Mouse (Mus musculus): ENCODE data around the gene Acaa1a. TPM values are rescaled to one million over a fixed set of nuclear protein-coding genes. Genes with fewer than 3 reads are reported as not detected.

The Acaa1a gene
- polyA plus RNA-seq, 1 experiment: 20.7 TPM

- Histone ChIP-seq H3K36me3 (ENCODE audit: control insufficient read depth, insufficient read depth, low read length, poor library complexity, severe bottlenecking) (no peaks in the 10 kb centered on the region), H3K9me3 (replicated peaks; ENCODE audit: control insufficient read depth, insufficient read depth, low read length, poor library complexity, severe bottlenecking) (no peaks in the 10 kb centered on the region)
Measured at GRCm38 (mm10) chr9:119334324-119334723, 5.2 kb upstream of the Acaa1a start.

GRCm38 (mm10) chr9:119334834-119335233 lies 4.6 kb upstream of the Acaa1a start:
- H3K27ac ChIP-seq (ENCODE audit: insufficient read depth, low read length): no peak overlapping the region
- no peaks in the 10 kb centered on the region for H3K9me3 ChIP-seq (replicated peaks; ENCODE audit: control insufficient read depth, insufficient read depth, low read length, poor library complexity, severe bottlenecking)
- TF ChIP-seq CTCF (IDR thresholded peaks at IDR 0.05; ENCODE audit: low read depth, low read length) (no peak), POLR2A (IDR thresholded peaks at IDR 0.05; ENCODE audit: insufficient read depth, low read length) (no peak), EP300 (IDR thresholded peaks at IDR 0.05; ENCODE audit: insufficient read depth, low read depth, low read length) (no peak)
- H3K4me3 ChIP-seq (ENCODE audit: low read depth, low read length): no peak overlapping the region
- H3K4me1 ChIP-seq (ENCODE audit: control insufficient read depth, insufficient read depth, low read length): no peaks in the 10 kb centered on the region
- no peak overlapping the region for H3K9ac ChIP-seq (ENCODE audit: low read depth, poor library complexity, severe bottlenecking)
- no peaks in the 10 kb centered on the region for H3K27me3 ChIP-seq (ENCODE audit: control insufficient read depth, insufficient read depth, low read length, poor library complexity, severe bottlenecking)
- no peaks in the 10 kb centered on the region for H3K36me3 ChIP-seq (ENCODE audit: control insufficient read depth, insufficient read depth, low read length, poor library complexity, severe bottlenecking)

More at GRCm38 (mm10) chr9:119334324-119334723, 5.2 kb upstream of the Acaa1a start:
- Histone ChIP-seq H3K27ac (ENCODE audit: insufficient read depth, low read length) (no peak overlapping the region), H3K9ac (ENCODE audit: low read depth, poor library complexity, severe bottlenecking) (no peak overlapping the region), H3K4me1 (ENCODE audit: control insufficient read depth, insufficient read depth, low read length) (no peaks in the 10 kb centered on the region), H3K4me3 (ENCODE audit: low read depth, low read length) (no peak overlapping the region), H3K27me3 (ENCODE audit: control insufficient read depth, insufficient read depth, low read length, poor library complexity, severe bottlenecking) (no peaks in the 10 kb centered on the region)
- TF ChIP-seq CTCF (IDR thresholded peaks at IDR 0.05; ENCODE audit: low read depth, low read length) (no peak), POLR2A (IDR thresholded peaks at IDR 0.05; ENCODE audit: insufficient read depth, low read length) (no peak), EP300 (IDR thresholded peaks at IDR 0.05; ENCODE audit: insufficient read depth, low read depth, low read length) (no peak)

- no peaks in the 10 kb centered on the region for H3K4me1 ChIP-seq (ENCODE audit: control insufficient read depth, insufficient read depth, low read length)
- H3K27me3 ChIP-seq (ENCODE audit: control insufficient read depth, insufficient read depth, low read length, poor library complexity, severe bottlenecking): no peaks in the 10 kb centered on the region
- no peak overlapping the region for H3K27ac ChIP-seq (ENCODE audit: insufficient read depth, low read length)
- H3K9me3 ChIP-seq (replicated peaks; ENCODE audit: control insufficient read depth, insufficient read depth, low read length, poor library complexity, severe bottlenecking): no peaks in the 10 kb centered on the region
- no peak overlapping the region for H3K4me3 ChIP-seq (ENCODE audit: low read depth, low read length)
- TF ChIP-seq POLR2A (IDR thresholded peaks at IDR 0.05; ENCODE audit: insufficient read depth, low read length) (no peak), EP300 (IDR thresholded peaks at IDR 0.05; ENCODE audit: insufficient read depth, low read depth, low read length) (no peak), CTCF (IDR thresholded peaks at IDR 0.05; ENCODE audit: low read depth, low read length) (no peak)
- H3K36me3 ChIP-seq (ENCODE audit: control insufficient read depth, insufficient read depth, low read length, poor library complexity, severe bottlenecking): no peaks in the 10 kb centered on the region
- no peak overlapping the region for H3K9ac ChIP-seq (ENCODE audit: low read depth, poor library complexity, severe bottlenecking)
Measured at GRCm38 (mm10) chr9:119335571-119335970, 3.9 kb upstream of the Acaa1a start.

GRCm38 (mm10) chr9:119337842-119338241 lies 1.6 kb upstream of the Acaa1a start:
- H3K9ac ChIP-seq (ENCODE audit: low read depth, poor library complexity, severe bottlenecking): no peak overlapping the region
- H3K4me3 ChIP-seq (ENCODE audit: low read depth, low read length): no peak overlapping the region
- peaks cover 3% of the 10 kb centered on the region for H3K4me1 ChIP-seq (ENCODE audit: control insufficient read depth, insufficient read depth, low read length)
- H3K36me3 ChIP-seq (ENCODE audit: control insufficient read depth, insufficient read depth, low read length, poor library complexity, severe bottlenecking): no peaks in the 10 kb centered on the region
- no peak overlapping the region for H3K27ac ChIP-seq (ENCODE audit: insufficient read depth, low read length)
- no peak for TF ChIP-seq POLR2A (IDR thresholded peaks at IDR 0.05; ENCODE audit: insufficient read depth, low read length)
- H3K9me3 ChIP-seq (replicated peaks; ENCODE audit: control insufficient read depth, insufficient read depth, low read length, poor library complexity, severe bottlenecking): no peaks in the 10 kb centered on the region
- H3K27me3 ChIP-seq (ENCODE audit: control insufficient read depth, insufficient read depth, low read length, poor library complexity, severe bottlenecking): no peaks in the 10 kb centered on the region

- H3K4me1 ChIP-seq (ENCODE audit: control insufficient read depth, insufficient read depth, low read length): peaks cover 3% of the 10 kb centered on the region
- no peak overlapping the region for H3K4me3 ChIP-seq (ENCODE audit: low read depth, low read length)
- no peaks in the 10 kb centered on the region for H3K36me3 ChIP-seq (ENCODE audit: control insufficient read depth, insufficient read depth, low read length, poor library complexity, severe bottlenecking)
- H3K27me3 ChIP-seq (ENCODE audit: control insufficient read depth, insufficient read depth, low read length, poor library complexity, severe bottlenecking): no peaks in the 10 kb centered on the region
- no peak overlapping the region for H3K27ac ChIP-seq (ENCODE audit: insufficient read depth, low read length)
- no peak for TF ChIP-seq CTCF (IDR thresholded peaks at IDR 0.05; ENCODE audit: low read depth, low read length)
- no peak for TF ChIP-seq EP300 (IDR thresholded peaks at IDR 0.05; ENCODE audit: insufficient read depth, low read depth, low read length)
- no peak for TF ChIP-seq POLR2A (IDR thresholded peaks at IDR 0.05; ENCODE audit: insufficient read depth, low read length)
- H3K9ac ChIP-seq (ENCODE audit: low read depth, poor library complexity, severe bottlenecking): no peak overlapping the region
- H3K9me3 ChIP-seq (replicated peaks; ENCODE audit: control insufficient read depth, insufficient read depth, low read length, poor library complexity, severe bottlenecking): no peaks in the 10 kb centered on the region
Measured at GRCm38 (mm10) chr9:119338350-119338749, 1.1 kb upstream of the Acaa1a start.

GRCm38 (mm10) chr9:119339106-119339505 lies 370 bp upstream of the Acaa1a start:
- TF ChIP-seq POLR2A (IDR thresholded peaks at IDR 0.05; ENCODE audit: insufficient read depth, low read length) (no peak), EP300 (IDR thresholded peaks at IDR 0.05; ENCODE audit: insufficient read depth, low read depth, low read length) (no peak), CTCF (IDR thresholded peaks at IDR 0.05; ENCODE audit: low read depth, low read length) (no peak)
- no peaks in the 10 kb centered on the region for H3K9me3 ChIP-seq (replicated peaks; ENCODE audit: control insufficient read depth, insufficient read depth, low read length, poor library complexity, severe bottlenecking)
- no peaks in the 10 kb centered on the region for H3K36me3 ChIP-seq (ENCODE audit: control insufficient read depth, insufficient read depth, low read length, poor library complexity, severe bottlenecking)
- H3K9ac ChIP-seq (ENCODE audit: low read depth, poor library complexity, severe bottlenecking): peak overlapping the region; percentile 56
- H3K27ac ChIP-seq (ENCODE audit: insufficient read depth, low read length): no peak overlapping the region
- peaks cover 3% of the 10 kb centered on the region for H3K4me1 ChIP-seq (ENCODE audit: control insufficient read depth, insufficient read depth, low read length)
- H3K27me3 ChIP-seq (ENCODE audit: control insufficient read depth, insufficient read depth, low read length, poor library complexity, severe bottlenecking): no peaks in the 10 kb centered on the region
- H3K4me3 ChIP-seq (ENCODE audit: low read depth, low read length): peak overlapping the region; percentile 61
